25 mouse cellular contexts compared by ENCODE assay signal in genomic region chr1:34722674-34723073, GRCm38 (mm10).
A peak's percentile ranks its signal among the peaks of the same experiment; 100 is the strongest.
DNase-seq lines count a peak whose midpoint lies in the region; ATAC-seq and TF ChIP-seq lines count a peak whose summit lies in the region.
"Had no signal": no experiment of that assay in that cellular context is flagged by ENCODE, and none has a peak within 500 bp of the region (broad histone marks: within the 10 kb centered on the region; RNA-seq: fewer than 3 reads in every experiment).

No protein-coding gene starts in this region.

- WGBS in limb, embryonic 14.5 days, result 64% methylated on average over 5 of the region's 5 CpGs
- WGBS in limb, embryonic 10.5 days, result 67% methylated on average over 5 of the region's 5 CpGs
- WGBS in stomach, embryonic 15.5 days, result 53% methylated on average over 5 of the region's 5 CpGs
- 77% methylated on average over 5 of the region's 5 CpGs for WGBS in hindbrain, postnatal 0 days

- H3K4me3 ChIP-seq in limb, embryonic 14.5 days (replicated peaks; ENCODE audit: low read length), result no peak overlapping the region
- no peak overlapping the region for H3K4me3 ChIP-seq in limb, embryonic 10.5 days
- no peak overlapping the region for H3K4me3 ChIP-seq in stomach, embryonic 15.5 days (replicated peaks)
- no peak overlapping the region for H3K4me3 ChIP-seq in hindbrain, postnatal 0 days (ENCODE audit: low read length)
- H3K4me3 ChIP-seq: forebrain, embryonic 12.5 days; heart, embryonic 10.5 days; heart, embryonic 15.5 days; hindbrain, embryonic 12.5 days; layer of hippocampus, adult 2 months; left cerebral cortex, adult 2 months; limb, embryonic 13.5 days had no signal

- H3K4me2 ChIP-seq in limb, embryonic 14.5 days (replicated peaks; ENCODE audit: low read depth, low read length, severe bottlenecking), result no peak overlapping the region
- H3K4me2 ChIP-seq in stomach, embryonic 15.5 days, result no peak overlapping the region
- no peak overlapping the region for H3K4me2 ChIP-seq in hindbrain, postnatal 0 days (ENCODE audit: low read depth, low read length)
- H3K4me2 ChIP-seq: forebrain, embryonic 12.5 days; heart, embryonic 15.5 days; hindbrain, embryonic 12.5 days; limb, embryonic 13.5 days; lung, embryonic 14.5 days had no signal

- H3K27ac ChIP-seq in limb, embryonic 14.5 days (replicated peaks; ENCODE audit: low read depth, low read length), result no peak overlapping the region
- no peak overlapping the region for H3K27ac ChIP-seq in limb, embryonic 10.5 days
- peak overlapping the region; percentile 36; the same call in 1 of the 2 replicates for H3K27ac ChIP-seq in stomach, embryonic 15.5 days
- no peak overlapping the region for H3K27ac ChIP-seq in hindbrain, postnatal 0 days
- H3K27ac ChIP-seq: forebrain, embryonic 12.5 days; heart, embryonic 10.5 days; heart, embryonic 15.5 days; hindbrain, embryonic 12.5 days; layer of hippocampus, adult 2 months; left cerebral cortex, adult 2 months; limb, embryonic 13.5 days; liver, embryonic 14.5 days had no signal

- peak; percentile 17 for DNase-seq in limb, embryonic 14.5 days (ENCODE audit: low spot score)
- DNase-seq in limb, embryonic 10.5 days (ENCODE audit: low spot score), result no peak
- DNase-seq in urinary bladder, adult 2 months (ENCODE audit: low spot score), result peak; percentile 39
- DNase-seq in urinary bladder, postnatal 10 days (ENCODE audit: low spot score), result no peak
- DNase-seq in urinary bladder, postnatal 36 days (ENCODE audit: low spot score in 2 of 2), result peak; percentile 65 to 73
- DNase-seq in hindbrain, postnatal 0 days (ENCODE audit: low spot score), result no peak
- no peak for DNase-seq in gastrocnemius, postnatal 25 days
- DNase-seq: adrenal gland, postnatal 36 days; B cell, adult 2 months; cerebellum, adult 18-20 months; cerebellum, postnatal 10 days; forebrain, postnatal 0 days; kidney, postnatal 36 days; lung, embryonic 14.5 days; midbrain, embryonic 14.5 days had no signal

- TF ChIP-seq CTCF in hindbrain, postnatal 0 days (IDR thresholded peaks at IDR 0.05; ENCODE audit: low read depth), result no peak

- no peaks in the 10 kb centered on the region for H3K27me3 ChIP-seq in limb, embryonic 14.5 days (ENCODE audit: control insufficient read depth, insufficient read depth, low read length)
- H3K27me3 ChIP-seq in limb, embryonic 10.5 days (ENCODE audit: low read depth, poor library complexity, severe bottlenecking), result no peaks in the 10 kb centered on the region
- no peaks in the 10 kb centered on the region for H3K27me3 ChIP-seq in stomach, embryonic 15.5 days (replicated peaks)
- H3K27me3 ChIP-seq in hindbrain, postnatal 0 days (ENCODE audit: insufficient read depth, low read length), result no peaks in the 10 kb centered on the region
- H3K27me3 ChIP-seq: forebrain, embryonic 12.5 days; heart, embryonic 15.5 days; hindbrain, embryonic 12.5 days; limb, embryonic 13.5 days had no signal

- no peaks in the 10 kb centered on the region for H3K36me3 ChIP-seq in limb, embryonic 14.5 days (ENCODE audit: control insufficient read depth, insufficient read depth, low read length)
- no peaks in the 10 kb centered on the region for H3K36me3 ChIP-seq in limb, embryonic 10.5 days
- no peaks in the 10 kb centered on the region for H3K36me3 ChIP-seq in stomach, embryonic 15.5 days
- no peaks in the 10 kb centered on the region for H3K36me3 ChIP-seq in hindbrain, postnatal 0 days (ENCODE audit: insufficient read depth, low read length)
- H3K36me3 ChIP-seq: forebrain, embryonic 12.5 days; heart, embryonic 10.5 days; heart, embryonic 15.5 days; limb, embryonic 13.5 days had no signal

- ATAC-seq in limb, embryonic 14.5 days (ENCODE audit: low FRiP score, low read depth), result no peak
- ATAC-seq in stomach, embryonic 15.5 days (ENCODE audit: insufficient read depth, low FRiP score, low read depth), result peak; percentile 65
- no peak for ATAC-seq in hindbrain, postnatal 0 days
- ATAC-seq: forebrain, postnatal 0 days; intestine, embryonic 16.5 days had no signal

- no peak overlapping the region for H3K9ac ChIP-seq in limb, embryonic 14.5 days (ENCODE audit: low read depth, low read length, severe bottlenecking)
- no peak overlapping the region for H3K9ac ChIP-seq in stomach, embryonic 15.5 days
- H3K9ac ChIP-seq in hindbrain, postnatal 0 days (replicated peaks; ENCODE audit: low read length), result no peak overlapping the region
- H3K9ac ChIP-seq: forebrain, embryonic 12.5 days; forebrain, postnatal 0 days; heart, embryonic 15.5 days; hindbrain, embryonic 12.5 days; limb, embryonic 13.5 days; liver, embryonic 14.5 days; lung, embryonic 14.5 days had no signal

- TF ChIP-seq POLR2A in limb, embryonic 14.5 days (IDR thresholded peaks at IDR 0.05; ENCODE audit: borderline replicate concordance, extremely low read depth, insufficient read depth, insufficient read length), result no peak

- no peaks in the 10 kb centered on the region for H3K4me1 ChIP-seq in limb, embryonic 14.5 days (ENCODE audit: control insufficient read depth, insufficient read depth, low read length)
- no peaks in the 10 kb centered on the region for H3K4me1 ChIP-seq in limb, embryonic 10.5 days
- H3K4me1 ChIP-seq in stomach, embryonic 15.5 days, result no peaks in the 10 kb centered on the region
- no peaks in the 10 kb centered on the region for H3K4me1 ChIP-seq in hindbrain, postnatal 0 days (ENCODE audit: insufficient read depth, low read length)
- H3K4me1 ChIP-seq: forebrain, embryonic 12.5 days; heart, embryonic 15.5 days; hindbrain, embryonic 12.5 days; limb, embryonic 13.5 days had no signal

- no peaks in the 10 kb centered on the region for H3K9me3 ChIP-seq in limb, embryonic 14.5 days (ENCODE audit: control insufficient read depth, low read length)
- H3K9me3 ChIP-seq in limb, embryonic 10.5 days (replicated peaks), result no peaks in the 10 kb centered on the region
- H3K9me3 ChIP-seq in stomach, embryonic 15.5 days, result no peaks in the 10 kb centered on the region
- no peaks in the 10 kb centered on the region for H3K9me3 ChIP-seq in hindbrain, postnatal 0 days (ENCODE audit: low read length)
- H3K9me3 ChIP-seq: forebrain, embryonic 12.5 days; heart, embryonic 10.5 days; heart, embryonic 15.5 days; hindbrain, embryonic 12.5 days; limb, embryonic 13.5 days had no signal

Comparison
In these comparisons a context has a peak if more than half of its experiments do, and no peak if none do; other contexts are left out.
1. DNase-seq: peak in limb, embryonic 14.5 days (single experiment), urinary bladder, adult 2 months (single experiment) and urinary bladder, postnatal 36 days (2 of 2); none in limb, embryonic 10.5 days (single experiment), urinary bladder, postnatal 10 days (single experiment), hindbrain, postnatal 0 days (single experiment) and gastrocnemius, postnatal 25 days (single experiment).